Mouse (Mus musculus): ENCODE results near the gene Cdk6. TPM values are rescaled to one million over a fixed set of nuclear protein-coding genes. Genes with fewer than 3 reads are reported as not detected.
"Not testable (repeated sequence)": the region's sequence is repeated elsewhere in the genome, so short reads cannot be mapped to it uniquely, and the experiment has no call there.

Cdk6 gene
- polyA plus RNA-seq, 1 experiment from 2014 or later, result 36.0 TPM

DNA sequence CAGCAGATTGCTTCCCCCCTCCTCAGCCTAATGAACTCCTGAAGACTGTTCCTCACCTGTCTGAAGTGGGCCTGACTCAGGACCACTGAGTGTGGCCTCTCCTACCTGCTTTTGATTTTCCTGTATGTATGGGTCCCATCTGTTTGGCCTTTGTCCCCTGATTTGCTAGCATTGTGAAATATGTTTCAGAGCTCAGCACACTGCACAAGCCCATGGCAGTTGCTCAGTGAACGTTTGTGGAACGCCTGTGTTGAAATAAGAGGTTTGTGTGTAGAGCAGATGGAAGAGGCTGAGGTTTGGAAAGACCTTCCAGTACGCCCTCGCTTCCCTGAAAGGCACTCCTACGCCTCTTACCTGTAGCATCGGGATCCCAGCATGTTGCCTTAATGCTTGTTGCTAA lies 98.1 kb downstream of the Cdk6 start:
- not testable (repeated sequence) for H3K27ac ChIP-seq (replicated peaks); ATAC-seq (ENCODE audit: insufficient number of reproducible peaks, low FRiP score, low TSS enrichment, low read depth); H3K4me1 ChIP-seq; H3K9me3 ChIP-seq (replicated peaks); H3K4me3 ChIP-seq (replicated peaks); H3K36me3 ChIP-seq; H3K9ac ChIP-seq; H3K4me2 ChIP-seq (replicated peaks); H3K27me3 ChIP-seq
- 71% methylated on average over 6 of the region's 6 CpGs for WGBS

DNA sequence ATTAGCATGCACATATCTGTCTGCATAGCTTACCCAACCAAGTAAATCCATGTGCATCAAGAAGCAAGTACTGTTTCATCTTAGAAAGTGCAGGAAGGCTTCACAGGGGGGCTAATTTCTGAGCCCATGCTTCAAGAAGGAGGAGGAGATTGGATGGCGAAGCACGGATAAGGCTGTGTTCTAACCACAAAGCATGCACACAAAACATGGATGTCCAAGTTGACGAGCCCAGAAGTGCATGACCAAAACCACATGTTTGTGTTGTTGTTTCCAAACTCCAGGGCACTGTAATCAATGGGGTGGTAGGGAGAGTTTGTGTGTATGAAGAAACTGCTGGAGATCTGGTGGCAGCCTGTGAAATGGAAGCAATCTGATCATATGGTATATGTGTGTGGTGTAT lies 101.2 kb downstream of the Cdk6 start:
- not testable (repeated sequence) for H3K27me3 ChIP-seq; H3K36me3 ChIP-seq; ATAC-seq (ENCODE audit: insufficient number of reproducible peaks, low FRiP score, low TSS enrichment, low read depth); H3K4me1 ChIP-seq; H3K9me3 ChIP-seq (replicated peaks); H3K9ac ChIP-seq; H3K4me2 ChIP-seq (replicated peaks); H3K4me3 ChIP-seq (replicated peaks); H3K27ac ChIP-seq (replicated peaks)
- 41% methylated on average over 3 of the region's 3 CpGs for WGBS

DNA sequence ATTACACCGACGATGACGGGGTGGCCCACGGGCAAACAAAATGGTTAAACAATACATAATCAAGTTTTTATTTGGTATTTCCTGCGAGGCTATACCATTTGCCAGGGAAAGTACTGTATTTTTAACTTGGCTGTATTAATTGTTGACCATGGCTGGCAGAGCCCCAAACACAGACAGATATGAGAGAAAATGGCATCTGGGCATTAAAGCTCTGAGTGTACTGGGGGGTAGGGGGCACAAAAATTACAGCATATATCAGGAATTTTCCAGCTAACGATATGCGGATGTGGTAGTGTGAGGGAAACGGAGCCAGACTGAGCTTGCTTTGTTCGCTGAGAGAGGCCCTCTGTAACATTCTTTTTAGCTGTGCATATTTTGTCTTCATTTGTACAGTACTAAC lies 109.9 kb downstream of the Cdk6 start:
- not testable (repeated sequence) for H3K27me3 ChIP-seq; H3K9me3 ChIP-seq (replicated peaks); H3K36me3 ChIP-seq; H3K4me1 ChIP-seq; H3K4me2 ChIP-seq (replicated peaks); H3K27ac ChIP-seq (replicated peaks); ATAC-seq (ENCODE audit: insufficient number of reproducible peaks, low FRiP score, low TSS enrichment, low read depth); H3K9ac ChIP-seq; H3K4me3 ChIP-seq (replicated peaks)
- WGBS, result 37% methylated on average over 9 of the region's 9 CpGs

DNA sequence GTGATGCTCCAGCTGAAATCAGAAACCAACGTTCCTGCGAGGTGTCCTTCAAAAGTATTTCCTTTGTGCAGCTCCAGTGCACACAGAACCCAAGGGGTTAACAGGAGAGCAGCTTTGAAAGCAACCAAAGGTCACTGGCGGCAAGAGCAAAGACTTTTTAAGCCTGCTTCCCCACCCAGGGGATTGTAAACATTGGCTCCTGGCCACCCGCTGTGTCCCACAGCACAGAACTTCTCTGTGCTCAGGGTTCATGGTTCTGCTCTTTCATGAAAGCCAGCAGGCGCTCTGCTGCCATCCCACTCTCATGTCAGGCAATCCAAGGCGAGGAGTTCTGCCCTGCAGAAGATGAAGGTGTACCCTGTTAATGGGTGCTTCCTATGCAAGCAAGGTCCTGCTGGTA lies 112.7 kb downstream of the Cdk6 start:
- H3K9me3 ChIP-seq (replicated peaks); H3K9ac ChIP-seq; H3K27ac ChIP-seq (replicated peaks); H3K4me2 ChIP-seq (replicated peaks); H3K4me1 ChIP-seq; H3K4me3 ChIP-seq (replicated peaks); ATAC-seq (ENCODE audit: insufficient number of reproducible peaks, low FRiP score, low TSS enrichment, low read depth); H3K27me3 ChIP-seq; H3K36me3 ChIP-seq: not testable (repeated sequence)
- 19% methylated on average over 6 of the region's 6 CpGs for WGBS

DNA sequence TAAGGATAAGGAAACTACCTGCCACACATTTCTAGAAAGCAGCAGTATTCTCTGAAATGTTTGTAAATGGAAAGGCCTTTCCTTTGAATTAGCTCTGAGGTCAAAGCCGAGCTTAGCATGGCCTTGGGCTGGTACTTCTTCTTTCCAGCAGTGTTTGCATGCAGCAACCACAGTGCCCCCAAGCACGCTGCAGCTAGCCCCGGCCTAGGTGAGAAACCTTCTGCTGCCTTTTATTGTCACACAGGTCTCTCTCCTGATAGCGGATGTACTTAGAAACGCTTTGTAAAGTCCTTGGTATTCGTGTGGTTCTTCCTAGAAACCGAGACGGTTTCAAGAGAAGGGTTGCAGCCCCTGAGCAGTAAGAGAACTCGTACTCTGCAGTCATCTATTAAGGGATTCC lies 119.6 kb downstream of the Cdk6 start:
- peaks cover 5% of the 10 kb centered on the region; the same call in 1 of the 2 replicates for H3K4me1 ChIP-seq
- no peak overlapping the region for H3K4me2 ChIP-seq (replicated peaks)
- H3K9ac ChIP-seq, result no peak overlapping the region
- H3K4me3 ChIP-seq (replicated peaks), result no peak overlapping the region
- no peaks in the 10 kb centered on the region for H3K9me3 ChIP-seq (replicated peaks)
- no peaks in the 10 kb centered on the region for H3K27me3 ChIP-seq
- no peak overlapping the region for H3K27ac ChIP-seq (replicated peaks)
- 72% methylated on average over 9 of the region's 9 CpGs for WGBS
- H3K36me3 ChIP-seq, result no peaks in the 10 kb centered on the region
- ATAC-seq (ENCODE audit: insufficient number of reproducible peaks, low FRiP score, low TSS enrichment, low read depth), result no peak

DNA sequence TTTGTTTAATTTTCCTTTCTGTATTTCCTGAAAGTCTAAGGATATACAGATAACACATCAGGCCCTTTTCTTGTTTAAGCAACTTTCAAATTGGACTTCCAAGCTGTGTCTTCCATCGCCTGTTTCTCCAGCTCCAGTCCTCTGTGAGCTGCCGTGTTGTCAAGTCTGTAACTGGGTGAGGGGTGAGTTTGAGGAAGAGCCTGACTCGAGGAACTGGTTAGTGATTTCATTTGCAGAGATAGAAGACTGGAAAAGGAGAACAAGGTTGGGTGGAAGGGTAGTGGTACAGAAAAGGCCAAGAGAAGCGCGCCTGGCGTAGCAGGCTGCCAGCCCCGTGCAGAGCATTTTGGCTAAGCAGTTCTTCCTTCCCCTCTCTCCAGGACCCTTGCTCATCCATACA lies 120.1 kb downstream of the Cdk6 start:
- Histone ChIP-seq H3K4me3 (replicated peaks) (no peak overlapping the region), H3K36me3 (no peaks in the 10 kb centered on the region), H3K9me3 (replicated peaks) (no peaks in the 10 kb centered on the region), H3K4me1 (peaks cover 8% of the 10 kb centered on the region; the same call in 1 of the 2 replicates), H3K27me3 (no peaks in the 10 kb centered on the region), H3K27ac (replicated peaks) (no peak overlapping the region), H3K9ac (no peak overlapping the region), H3K4me2 (replicated peaks) (no peak overlapping the region)
- WGBS, result 82% methylated on average over 7 of the region's 7 CpGs
- no peak for ATAC-seq (ENCODE audit: insufficient number of reproducible peaks, low FRiP score, low TSS enrichment, low read depth)

DNA sequence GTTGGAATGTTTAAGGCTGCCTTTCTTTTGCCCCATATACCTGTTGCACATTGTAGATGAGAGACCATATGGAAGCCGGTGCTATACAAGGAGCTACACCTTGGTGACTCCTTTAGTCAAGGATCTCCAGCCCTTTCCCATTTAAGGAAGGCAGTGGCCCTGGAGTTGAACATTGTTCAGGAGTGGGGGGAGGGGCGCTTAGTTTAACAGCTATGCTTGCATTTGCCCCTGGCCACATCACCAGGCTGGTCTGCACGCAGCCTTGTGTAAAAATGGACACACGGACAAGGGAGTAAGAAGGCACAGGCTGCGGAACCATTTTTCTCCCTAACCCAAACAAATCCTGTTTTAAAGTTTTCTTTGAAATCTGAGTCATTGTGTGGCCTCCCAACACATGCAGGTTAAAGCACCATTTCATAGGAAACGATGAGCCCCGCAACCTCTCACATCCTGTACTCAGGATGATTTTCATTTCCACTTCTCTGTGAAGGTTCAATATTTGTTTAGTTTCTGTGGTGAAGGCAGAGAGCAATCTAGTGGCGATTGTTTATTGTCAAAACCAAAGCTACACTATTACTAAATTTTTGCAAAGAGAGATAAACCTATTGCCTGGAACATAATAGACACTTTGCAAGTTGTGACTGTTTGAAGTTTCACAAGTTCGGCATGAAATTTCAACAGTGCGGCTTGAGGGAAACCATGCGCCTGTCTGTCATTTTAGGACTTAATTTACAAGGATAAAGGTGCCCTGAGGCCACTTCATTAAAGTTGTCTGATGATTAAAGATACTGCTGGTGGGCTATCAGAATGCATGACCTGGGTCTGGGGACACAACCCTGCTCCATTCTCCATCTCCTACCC lies 121.8 kb downstream of the Cdk6 start:
- no peak for ATAC-seq (ENCODE audit: insufficient number of reproducible peaks, low FRiP score, low TSS enrichment, low read depth)
- WGBS, result 52% methylated on average over 11 of the region's 11 CpGs
- Histone ChIP-seq H3K9me3 (replicated peaks) (no peaks in the 10 kb centered on the region), H3K27me3 (no peaks in the 10 kb centered on the region), H3K4me2 (replicated peaks) (no peak overlapping the region), H3K9ac (no peak overlapping the region), H3K4me3 (replicated peaks) (no peak overlapping the region), H3K36me3 (no peaks in the 10 kb centered on the region), H3K4me1 (peaks cover 8% of the 10 kb centered on the region; the same call in 1 of the 2 replicates), H3K27ac (replicated peaks) (no peak overlapping the region)

DNA sequence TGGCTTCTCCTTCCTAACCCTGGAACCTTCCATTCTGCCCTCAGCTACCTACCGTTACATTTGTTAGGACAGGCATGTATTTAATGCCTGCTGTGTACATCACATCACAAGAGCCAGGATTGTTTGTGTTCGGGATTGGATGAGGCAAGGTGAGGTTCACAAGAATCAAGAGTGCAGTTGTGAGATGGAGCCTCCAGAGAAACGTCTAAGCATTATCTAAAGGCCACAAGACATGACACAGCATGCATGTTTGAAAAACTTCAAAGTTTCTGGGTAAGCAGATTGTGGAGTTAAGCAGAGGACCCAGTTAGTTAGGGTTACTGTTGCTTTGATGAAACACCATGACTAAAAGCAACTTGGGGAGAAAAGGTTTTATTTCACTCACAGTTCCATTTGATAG lies 122.5 kb downstream of the Cdk6 start:
- Histone ChIP-seq H3K4me3 (replicated peaks) (no peak overlapping the region), H3K4me2 (replicated peaks) (no peak overlapping the region), H3K27ac (replicated peaks) (no peak overlapping the region), H3K9me3 (replicated peaks) (no peaks in the 10 kb centered on the region), H3K36me3 (no peaks in the 10 kb centered on the region), H3K27me3 (no peaks in the 10 kb centered on the region), H3K9ac (no peak overlapping the region), H3K4me1 (peaks cover 8% of the 10 kb centered on the region; the same call in 1 of the 2 replicates)
- WGBS, result 59% methylated on average over 3 of the region's 3 CpGs
- ATAC-seq (ENCODE audit: insufficient number of reproducible peaks, low FRiP score, low TSS enrichment, low read depth), result no peak

DNA sequence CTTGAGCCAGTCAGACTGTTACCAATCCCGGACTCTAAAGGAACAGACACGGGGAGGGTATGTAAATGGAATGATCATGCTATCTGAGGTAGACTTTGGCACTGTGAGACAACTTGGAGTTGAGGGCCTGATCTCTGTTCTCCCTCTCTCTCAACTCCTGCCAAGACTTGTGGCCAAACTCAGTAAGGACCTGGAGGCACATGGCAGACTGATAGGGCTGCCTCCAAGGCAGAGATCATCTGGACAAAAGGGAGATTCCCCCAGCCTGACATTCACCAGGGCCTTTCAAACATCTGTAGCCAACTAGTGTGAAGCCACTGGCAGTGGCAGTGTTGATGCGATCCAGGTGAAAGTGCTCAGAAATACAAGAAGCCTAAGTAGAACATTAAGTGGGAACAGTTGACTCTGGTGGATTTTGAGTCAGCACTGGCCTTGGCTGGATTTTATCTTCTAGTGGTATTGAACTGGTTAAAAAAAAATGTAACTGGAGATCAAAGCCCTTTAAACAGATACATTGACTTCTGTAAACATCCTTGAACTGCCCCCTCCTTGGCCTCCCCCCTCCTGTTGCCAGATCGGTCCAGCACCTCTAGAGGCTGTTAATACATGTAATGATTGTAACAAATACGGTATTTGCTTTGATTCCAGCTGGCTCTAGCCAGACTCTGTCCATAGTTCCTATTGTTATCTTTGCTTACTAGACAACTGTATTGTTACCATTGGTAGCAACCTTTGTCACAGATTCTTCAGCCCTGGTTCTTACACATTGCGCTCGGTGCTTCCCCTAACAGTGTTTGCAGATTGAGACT lies 125.0 kb downstream of the Cdk6 start:
- Histone ChIP-seq H3K4me1 (peaks cover 8% of the 10 kb centered on the region; the same call in 1 of the 2 replicates), H3K27ac (replicated peaks) (no peak overlapping the region), H3K36me3 (no peaks in the 10 kb centered on the region), H3K9me3 (replicated peaks) (no peaks in the 10 kb centered on the region), H3K27me3 (no peaks in the 10 kb centered on the region), H3K9ac (no peak overlapping the region), H3K4me3 (replicated peaks) (no peak overlapping the region), H3K4me2 (replicated peaks) (no peak overlapping the region)
- ATAC-seq (ENCODE audit: insufficient number of reproducible peaks, low FRiP score, low TSS enrichment, low read depth), result no peak
- 42% methylated on average over 7 of the region's 7 CpGs for WGBS

DNA sequence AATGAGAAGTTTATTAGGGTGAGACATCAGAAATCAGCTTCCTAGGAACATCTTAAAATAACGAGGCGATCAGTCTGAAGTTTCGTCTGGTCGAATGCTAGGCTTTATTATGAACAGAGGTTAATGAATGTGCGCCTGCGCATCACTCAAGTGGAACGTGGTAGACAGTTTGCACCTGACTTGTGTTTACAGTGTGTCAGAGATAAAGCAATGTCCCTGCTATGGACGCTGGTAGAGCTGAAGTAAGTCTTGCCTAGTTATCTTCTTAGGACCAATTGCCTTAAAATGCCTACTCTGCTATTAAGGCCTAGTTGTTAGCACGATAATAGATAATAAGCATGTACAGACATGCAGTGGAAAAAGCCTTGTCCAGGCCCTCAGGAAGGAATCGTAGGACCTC lies 129.6 kb downstream of the Cdk6 start:
- Histone ChIP-seq H3K9me3 (replicated peaks) (no peaks in the 10 kb centered on the region), H3K4me1 (peaks cover 3% of the 10 kb centered on the region; the same call in 1 of the 2 replicates), H3K27me3 (no peaks in the 10 kb centered on the region), H3K36me3 (no peaks in the 10 kb centered on the region), H3K4me3 (replicated peaks) (no peak overlapping the region), H3K9ac (no peak overlapping the region), H3K4me2 (replicated peaks) (no peak overlapping the region), H3K27ac (replicated peaks) (no peak overlapping the region)
- no peak for ATAC-seq (ENCODE audit: insufficient number of reproducible peaks, low FRiP score, low TSS enrichment, low read depth)
- 85% methylated on average over 10 of the region's 10 CpGs for WGBS

DNA sequence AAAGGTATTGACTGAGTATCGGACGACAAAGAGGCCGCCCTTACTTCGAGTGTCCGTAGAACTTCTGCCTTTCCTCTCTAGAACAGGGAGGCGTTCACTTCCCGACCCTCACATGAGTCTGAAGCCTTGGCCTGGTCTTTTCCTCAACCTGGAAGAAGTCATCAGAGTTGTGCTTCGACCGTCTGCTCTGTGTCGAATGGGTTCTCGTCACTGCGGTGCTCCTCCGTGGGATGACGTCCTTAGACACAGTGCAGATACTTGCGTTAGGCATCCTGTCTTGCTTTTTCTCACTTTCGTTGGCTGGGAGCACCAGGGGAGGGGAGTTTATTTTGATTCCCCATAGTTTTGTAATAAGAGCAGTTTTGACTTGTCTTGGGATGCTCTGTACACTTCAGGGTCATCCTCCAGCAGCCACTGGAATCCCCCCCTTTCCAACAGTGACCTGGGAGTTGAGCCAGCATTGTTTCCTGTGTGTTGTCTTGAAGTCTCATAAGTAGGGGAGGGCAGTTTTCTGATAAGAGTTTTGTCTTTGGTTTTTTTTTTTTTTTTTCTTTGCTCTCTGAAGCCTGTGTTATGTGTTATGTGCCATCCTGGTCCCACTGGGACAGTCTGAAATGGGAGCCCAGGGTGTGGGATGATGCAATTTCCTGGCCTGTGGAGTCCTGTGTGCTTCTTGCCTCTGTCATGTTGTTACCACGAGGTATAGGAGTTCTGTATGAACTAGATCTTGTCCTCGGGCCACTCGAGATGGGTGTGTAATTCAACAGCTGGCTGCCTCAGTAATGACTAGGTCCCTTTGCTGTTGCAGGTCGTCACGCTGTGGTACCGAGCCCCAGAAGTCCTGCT lies 131.2 kb downstream of the Cdk6 start:
- Histone ChIP-seq H3K27me3 (no peaks in the 10 kb centered on the region), H3K9me3 (replicated peaks) (no peaks in the 10 kb centered on the region), H3K4me1 (no peaks in the 10 kb centered on the region), H3K27ac (replicated peaks) (no peak overlapping the region), H3K4me2 (replicated peaks) (no peak overlapping the region), H3K36me3 (no peaks in the 10 kb centered on the region), H3K4me3 (replicated peaks) (no peak overlapping the region), H3K9ac (no peak overlapping the region)
- WGBS, result 86% methylated on average over 22 of the region's 22 CpGs
- ATAC-seq (ENCODE audit: insufficient number of reproducible peaks, low FRiP score, low TSS enrichment, low read depth), result no peak

Measured in embryonic facial prominence, embryonic 15.5 days (tissue).